Mouse (Mus musculus): ENCODE measurements around the gene Phf19.

DNA sequence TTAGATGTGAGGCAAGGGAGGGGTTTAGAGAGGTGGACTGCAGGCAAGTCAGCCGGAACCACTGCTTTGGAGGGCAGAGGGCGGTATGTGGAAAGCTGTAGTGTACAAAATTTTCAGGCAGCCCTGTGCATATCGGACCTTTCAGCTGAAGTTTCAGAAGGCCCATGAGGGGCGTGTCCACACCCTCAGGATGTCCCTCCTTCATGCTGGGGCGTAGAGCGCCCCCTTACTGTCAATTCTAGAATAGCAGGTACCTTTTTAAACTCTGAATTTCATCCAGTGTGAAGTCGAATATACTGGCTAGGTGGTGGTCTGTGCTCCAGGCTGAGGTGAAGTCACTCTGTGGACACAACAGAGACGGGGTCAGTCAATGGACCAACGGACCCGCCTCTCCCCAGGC is 16.0 kb downstream of the Phf19 start:
- TF ChIP-seq CTCF (conservative IDR thresholded peaks at IDR 0.05; ENCODE audit: insufficient read depth, insufficient read length, low read depth, low read length) (peak; percentile 76), POLR2A (IDR thresholded peaks at IDR 0.05; ENCODE audit: low read depth, low read length) (no peak)

Data from kidney, adult 2 months (tissue).